Mouse (Mus musculus) lung, postnatal 0 days (tissue): ENCODE results near the gene Ptpn3. TPM values are rescaled to one million over a fixed set of nuclear protein-coding genes. Genes with fewer than 3 reads are reported as not detected.

Experiments used
- ATAC-seq: fragments of 200-750 bp; cut with Nextera tagmentation; 2 replicates; pipeline ENCODE4 v1.8.0; 2017; ENCODE audit warnings: moderate library complexity
- DNase-seq: peaks from one replicate; pipeline ENCODE4 v3.0.0-alpha.2; 2016; ENCODE audit warnings: low spot score
- H3K27ac ChIP-seq: fragments of 300-500 bp; sonication (generic); 2 replicates; pipeline ENCODE4 v1.5.1; 2014; ENCODE audit warnings: antibody characterized with exemption, mild to moderate bottlenecking, low read length, mixed read lengths
- H3K27me3 ChIP-seq: fragments of 300-500 bp; sonication (generic); replicated peaks from 2 replicates; pipeline ENCODE4 v1.6.1; 2014; ENCODE audit warnings: low read length, mixed read lengths; ENCODE audit not compliant: insufficient read depth
- H3K36me3 ChIP-seq: fragments of 300-500 bp; sonication (generic); 2 replicates; pipeline ENCODE4 v1.6.1; 2014; ENCODE audit warnings: low read length, mixed read lengths; ENCODE audit not compliant: insufficient read depth
- H3K4me1 ChIP-seq: fragments of 300-500 bp; sonication (generic); 2 replicates; pipeline ENCODE4 v1.6.1; 2014; ENCODE audit warnings: antibody characterized with exemption, low read depth, low read length, mixed read lengths; ENCODE audit not compliant: insufficient read depth
- H3K4me2 ChIP-seq: fragments of 300-500 bp; sonication (generic); replicated peaks from 2 replicates; pipeline ENCODE4 v1.6.1; 2014; ENCODE audit warnings: low read depth, mild to moderate bottlenecking, low read length, moderate library complexity, mixed read lengths
- H3K4me3 ChIP-seq: fragments of 300-500 bp; sonication (generic); 2 replicates; pipeline ENCODE4 v1.5.1; 2014; ENCODE audit warnings: low read depth, low read length
- H3K9ac ChIP-seq: fragments of 300-500 bp; sonication (generic); replicated peaks from 2 replicates; pipeline ENCODE4 v1.6.1; 2014; ENCODE audit warnings: low read depth, mild to moderate bottlenecking
- H3K9me3 ChIP-seq: fragments of 300-500 bp; sonication (generic); 2 replicates; pipeline ENCODE4 v1.6.1; 2016; ENCODE audit warnings: low read length, mixed read lengths
- CTCF ChIP-seq: IDR thresholded peaks from 2 replicates; pipeline ENCODE4 v1.5.1; 2016; ENCODE audit warnings: antibody characterized with exemption, mild to moderate bottlenecking
- EP300 ChIP-seq: IDR thresholded peaks from 2 replicates; pipeline ENCODE4 v1.6.1; 2016; ENCODE audit warnings: antibody characterized with exemption, mild to moderate bottlenecking, control low read depth
- WGBS: fragments of 180-500 bp; shearing (Covaris S2); extraction: QIAGEN DNeasy Blood & Tissue Kit; methylation state at CpG from one replicate; pipeline ENCODE4 v1.1.7; 2014; 5-methylcytosine and 5-hydroxymethylcytosine counted together
- polyA plus RNA-seq: library from polyadenylated mRNA; unstranded; fragments of >200 nt; fragmentation: Nextera tagmentation; extraction: Ambion mirVana; gene quantifications from 2 replicates; pipeline ENCODE4 v1.2.1, GENCODE M21; 2015

Gene Ptpn3
- polyA plus RNA-seq, 1 experiment from 2014 or later, result 4.7 TPM

GRCm38 (mm10) chr4:57140992-57141717, 160.5 kb downstream of the Ptpn3 start:
- WGBS, result 21% methylated on average over 15 of the region's 15 CpGs
- TF ChIP-seq EP300, result no peak
- TF ChIP-seq CTCF, result no peak
- no peak for ATAC-seq
- Histone ChIP-seq H3K27ac (0 out of 2 replicates have a peak overlapping the region, but pooled peaks have one; percentile 76), H3K9me3 (no peaks in the 10 kb centered on the region), H3K9ac (no peak overlapping the region), H3K4me3 (peak overlapping the region; percentile 67), H3K4me2 (peak overlapping the region; percentile 98), H3K27me3 (0 out of 2 replicates have a peak, but pooled peaks cover 4% of the 10 kb centered on the region), H3K4me1 (peaks cover 3% of the 10 kb centered on the region), H3K36me3 (no peaks in the 10 kb centered on the region)
- DNase-seq, result no peak

Other genes with a start within 250 kb of the Ptpn3 start
- gene Epb41l4b, start 158.4 kb downstream of the Ptpn3 start, polyA plus RNA-seq, result 10.3 and 10.6 TPM in 2 replicates
- gene Palm2, start 132.4 kb upstream of the Ptpn3 start, polyA plus RNA-seq, result 1.9 and 2.7 TPM in 2 replicates